Mouse (Mus musculus) adrenal gland, postnatal 4 days (tissue): ENCODE data around the gene Apoa4. TPM values are rescaled to one million over a fixed set of nuclear protein-coding genes. Genes with fewer than 3 reads are reported as not detected.
A peak's percentile ranks its signal among the peaks of the same experiment; 100 is the strongest.

Source experiments
- DNase-seq, 2 experiments: peaks; one replicate each; pipeline ENCODE4 v3.0.0; 2021 to 2022; ENCODE audit warnings: low spot score in 2 of 2, mixed read lengths in 2 of 2
- total RNA-seq, 2 experiments: library from RNA; stranded (reverse); gene quantifications; 2 replicates each; pipeline ENCODE4 v1.2.3; 2021

Apoa4 gene
- total RNA-seq, 2 experiments from 2014 or later: 0.48 to 3.8 TPM

DNA sequence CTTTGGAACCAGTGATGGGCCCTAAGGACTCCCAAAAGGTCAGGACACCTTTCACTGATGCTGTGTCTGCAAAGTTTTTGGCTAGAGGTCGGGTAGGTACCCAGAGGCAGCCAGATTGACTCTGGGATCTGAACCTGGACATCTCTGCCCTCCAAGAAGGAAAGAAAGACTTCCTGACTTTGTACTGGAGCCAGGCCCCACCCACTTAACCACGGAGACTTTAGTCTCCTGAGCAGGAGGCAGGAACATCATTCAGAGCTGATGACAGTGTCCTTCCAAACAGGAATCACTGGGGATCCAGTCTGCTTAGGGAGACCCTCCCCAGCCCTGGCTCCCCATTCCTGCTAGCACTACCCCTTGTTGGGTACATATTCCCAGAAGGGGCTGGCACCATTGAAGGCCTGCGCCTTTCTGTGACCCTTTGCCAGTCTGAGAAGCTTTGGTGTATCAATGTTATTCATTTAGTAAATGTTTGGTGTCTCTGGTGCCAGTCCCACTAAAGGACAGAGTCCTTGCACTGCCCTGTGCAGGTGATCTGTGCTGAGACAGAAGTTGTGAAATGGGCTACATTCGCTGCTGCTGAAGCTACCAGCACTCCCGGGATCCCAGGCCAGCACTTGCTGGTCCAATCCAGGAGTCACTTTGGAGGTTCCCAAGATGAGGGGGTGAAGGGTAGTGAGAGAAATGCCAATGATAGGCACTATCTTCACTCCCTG is 15.4 kb upstream of the Apoa4 start:
- DNase-seq: no peak

GRCm38 (mm10) chr9:46227064-46227614 is 13.4 kb upstream of the Apoa4 start:
- no peak for DNase-seq

GRCm38 (mm10) chr9:46228491-46228890 is 12.0 kb upstream of the Apoa4 start, which contains the start of gene Apoa1:
TSS of gene Apoa1 (plus strand) at chr9:46228580.
- no peak for DNase-seq

DNA sequence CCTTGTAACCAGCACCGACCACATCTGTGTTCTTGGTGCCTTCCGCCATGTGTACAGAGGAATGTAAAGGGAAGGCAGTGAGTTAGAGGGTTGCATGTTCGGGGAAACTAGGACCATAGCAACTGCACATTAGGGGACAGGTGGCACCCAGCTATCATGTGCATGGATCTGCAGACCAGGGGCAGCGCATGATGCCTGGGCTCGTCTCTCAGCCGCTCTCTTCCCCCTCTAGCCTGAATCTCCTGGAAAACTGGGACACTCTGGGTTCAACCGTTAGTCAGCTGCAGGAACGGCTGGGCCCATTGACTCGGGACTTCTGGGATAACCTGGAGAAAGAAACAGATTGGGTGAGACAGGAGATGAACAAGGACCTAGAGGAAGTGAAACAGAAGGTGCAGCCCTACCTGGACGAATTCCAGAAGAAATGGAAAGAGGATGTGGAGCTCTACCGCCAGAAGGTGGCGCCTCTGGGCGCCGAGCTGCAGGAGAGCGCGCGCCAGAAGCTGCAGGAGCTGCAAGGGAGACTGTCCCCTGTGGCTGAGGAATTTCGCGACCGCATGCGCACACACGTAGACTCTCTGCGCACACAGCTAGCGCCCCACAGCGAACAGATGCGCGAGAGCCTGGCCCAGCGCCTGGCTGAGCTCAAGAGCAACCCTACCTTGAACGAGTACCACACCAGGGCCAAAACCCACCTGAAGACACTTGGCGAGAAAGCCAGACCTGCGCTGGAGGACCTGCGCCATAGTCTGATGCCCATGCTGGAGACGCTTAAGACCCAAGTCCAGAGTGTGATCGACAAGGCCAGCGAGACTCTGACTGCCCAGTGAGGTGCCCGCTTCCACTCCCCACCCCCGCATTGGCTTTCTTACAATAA is 10.7 kb upstream of the Apoa4 start:
- peak; percentile 44 to 55 for DNase-seq

- no peak for DNase-seq
Observed at GRCm38 (mm10) chr9:46230450-46230975, 10.0 kb upstream of the Apoa4 start.

GRCm38 (mm10) chr9:46235196-46235595 is 5.3 kb upstream of the Apoa4 start:
- DNase-seq: no peak

- DNase-seq: no peak
Observed at GRCm38 (mm10) chr9:46235596-46235648, 5.1 kb upstream of the Apoa4 start, which contains the start of gene Apoc3. TSS of gene Apoc3 (minus strand) at chr9:46235636.

GRCm38 (mm10) chr9:46235649-46236048 is 4.8 kb upstream of the Apoa4 start:
- DNase-seq: no peak

DNA sequence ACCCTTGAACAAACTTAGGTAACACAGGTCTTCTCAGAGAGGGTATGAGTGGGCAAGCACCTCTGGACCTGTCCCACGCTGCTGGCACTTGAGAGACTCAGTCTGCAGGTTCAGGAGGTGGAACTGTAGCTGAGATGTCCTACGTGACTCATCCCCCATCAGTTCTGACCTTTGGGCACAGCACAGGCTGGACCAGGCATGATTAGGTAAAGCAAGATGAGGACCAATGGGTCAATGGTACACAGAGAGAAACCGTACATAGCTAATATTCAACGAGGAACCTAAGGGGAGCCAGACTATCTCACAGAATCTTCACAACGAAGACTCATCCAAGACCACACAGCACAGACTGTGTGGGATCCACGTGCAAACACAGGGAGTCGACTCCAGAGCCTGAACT is 1.6 kb upstream of the Apoa4 start:
- no peak for DNase-seq

GRCm38 (mm10) chr9:46241818-46242217 is 1.3 kb downstream of the Apoa4 start:
- no peak for DNase-seq

DNA sequence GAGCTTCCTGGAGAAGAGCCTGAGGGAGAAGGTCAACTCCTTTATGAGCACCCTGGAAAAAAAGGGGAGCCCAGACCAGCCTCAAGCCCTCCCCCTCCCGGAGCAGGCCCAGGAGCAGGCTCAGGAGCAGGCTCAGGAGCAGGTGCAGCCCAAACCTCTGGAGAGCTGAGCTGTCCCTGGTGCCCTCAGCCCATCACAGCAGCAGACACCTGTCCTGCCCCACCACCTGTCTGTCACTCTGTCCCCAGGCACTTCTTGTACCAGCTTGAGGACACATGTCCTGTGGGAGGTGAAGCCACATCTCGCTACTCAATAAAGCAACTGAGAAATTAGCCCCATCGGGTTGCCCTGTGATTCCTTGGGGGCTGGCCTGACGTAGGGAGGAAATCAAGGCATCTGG is 2.6 kb downstream of the Apoa4 start:
- DNase-seq: no peak

- DNase-seq: no peak
Observed at GRCm38 (mm10) chr9:46243584-46243983, 3.1 kb downstream of the Apoa4 start.

DNA sequence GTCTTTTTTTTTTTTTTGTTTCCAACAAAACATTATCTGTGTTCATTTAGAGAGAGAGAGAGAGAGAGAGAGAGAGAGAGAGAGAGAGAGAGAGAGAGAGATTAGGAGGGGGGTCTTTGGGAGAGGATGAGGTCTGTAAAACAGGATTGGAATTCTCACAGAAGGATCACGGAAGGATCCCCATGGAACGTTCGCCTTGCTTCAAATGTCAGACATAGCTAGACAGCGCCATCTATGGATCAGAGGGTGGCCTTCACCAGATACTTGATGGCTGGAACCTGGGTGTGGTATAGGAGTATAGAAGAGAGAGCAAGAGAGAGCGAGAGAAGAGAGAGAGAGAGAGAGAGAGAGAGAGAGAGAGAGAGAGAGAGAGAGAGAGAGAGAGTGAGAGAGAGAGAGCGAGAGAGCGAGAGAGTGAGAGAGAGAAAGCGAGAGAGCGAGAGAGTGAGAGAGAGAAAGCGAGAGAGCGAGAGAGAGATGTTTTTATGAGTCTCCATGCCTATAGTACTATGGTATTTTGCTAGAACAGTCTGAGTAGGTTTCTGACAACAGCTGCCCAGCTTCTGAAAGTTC is 6.3 kb downstream of the Apoa4 start:
- DNase-seq: no peak

- DNase-seq: no peak
Observed at GRCm38 (mm10) chr9:46256177-46256576, 15.7 kb downstream of the Apoa4 start.

GRCm38 (mm10) chr9:46256658-46257385 is 16.3 kb downstream of the Apoa4 start:
- DNase-seq: no peak

GRCm38 (mm10) chr9:46257546-46257945 is 17.1 kb downstream of the Apoa4 start:
- no peak for DNase-seq

DNA sequence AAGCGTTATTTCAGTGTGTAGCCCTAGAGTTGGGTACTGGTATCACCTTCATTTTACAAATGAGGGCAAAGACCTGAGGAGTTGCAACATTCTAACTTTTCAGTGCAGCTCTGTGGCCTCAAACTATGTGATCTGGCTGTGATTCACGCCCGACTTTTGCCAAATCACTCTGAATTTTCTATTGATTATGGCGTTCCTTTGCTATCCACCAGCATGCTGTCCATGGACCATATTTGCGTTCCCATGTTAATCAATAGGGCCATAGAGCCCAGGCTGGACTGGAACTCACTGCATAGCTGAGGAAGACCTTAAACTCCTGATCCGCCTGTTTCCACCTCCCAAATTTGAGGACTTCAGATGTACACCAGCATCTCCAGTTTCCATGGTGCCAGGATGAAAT is 18.6 kb downstream of the Apoa4 start:
- no peak for DNase-seq

DNA sequence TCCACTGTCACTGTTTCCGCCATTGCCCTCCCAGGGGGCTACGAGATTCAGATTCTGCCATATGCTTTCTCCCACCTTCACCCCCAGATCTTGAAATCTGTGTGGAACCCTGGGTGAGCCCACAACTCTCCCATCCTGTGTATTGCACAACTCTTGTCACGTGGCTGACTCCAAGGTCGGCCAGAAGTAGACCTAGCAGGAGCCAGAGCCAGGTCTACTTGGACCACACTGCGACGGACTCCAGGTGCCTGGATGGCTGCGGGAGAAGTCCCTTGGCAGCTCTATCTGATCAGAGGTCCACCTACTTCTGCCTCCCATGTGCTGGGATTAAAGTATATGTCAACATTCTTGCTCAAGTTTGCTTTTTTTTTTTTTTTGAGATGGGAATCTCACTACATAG is 20.6 kb downstream of the Apoa4 start:
- DNase-seq: no peak

GRCm38 (mm10) chr9:46268343-46268873 is 27.9 kb downstream of the Apoa4 start, which contains the start of gene Apoa5:
TSS of gene Apoa5 (plus strand) at chr9:46268633.
- no peak for DNase-seq

DNA sequence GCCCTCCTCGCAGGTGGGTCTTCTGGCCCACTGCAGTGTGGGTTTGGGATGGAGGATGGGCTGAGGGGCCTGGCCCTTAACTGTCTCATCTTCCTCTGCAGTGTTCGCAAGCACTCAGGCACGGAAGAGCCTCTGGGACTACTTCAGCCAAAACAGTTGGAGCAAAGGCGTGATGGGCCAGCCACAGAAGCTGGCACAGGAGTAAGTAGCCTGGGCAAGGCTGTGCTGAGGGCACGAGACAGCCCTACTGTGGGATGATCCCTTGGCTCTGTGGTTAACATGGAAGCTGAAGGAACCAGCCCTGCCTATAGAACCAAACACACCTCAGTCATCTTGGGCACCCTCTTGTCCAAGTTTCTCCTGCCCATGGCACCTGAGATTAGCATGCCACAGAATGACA is 28.6 kb downstream of the Apoa4 start:
- DNase-seq: no peak

DNA sequence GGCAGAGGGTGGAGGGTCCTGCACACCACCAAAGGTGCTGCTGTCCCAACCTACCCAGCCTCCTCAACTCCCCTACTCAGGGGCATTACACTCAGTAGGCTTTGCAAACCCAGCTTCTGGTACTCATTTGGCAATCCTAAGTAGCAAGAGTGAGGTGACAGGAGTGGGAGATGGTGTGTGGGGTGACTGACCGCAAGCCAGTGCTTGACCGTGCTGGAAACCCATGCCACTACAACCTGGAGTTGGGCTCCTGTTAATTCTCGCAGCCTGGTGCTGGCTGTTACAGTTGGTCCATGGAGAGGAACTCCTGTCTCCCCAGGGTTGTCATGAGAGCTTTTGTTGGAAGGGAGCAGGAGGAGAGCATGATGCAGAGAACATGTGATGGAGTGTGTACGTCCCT is 30.3 kb downstream of the Apoa4 start:
- no peak for DNase-seq
